Mouse (Mus musculus): ENCODE measurements around the gene Pax7. TPM values are rescaled to one million over a fixed set of nuclear protein-coding genes. Genes with fewer than 3 reads are reported as not detected.

The Pax7 gene
- not detected in 2 replicates for polyA plus RNA-seq (2015; fragmentation: Nextera tagmentation; extraction: Ambion mirVana)

- no peaks in the 10 kb centered on the region for H3K36me3 ChIP-seq
- peak within 1 kb of the TSS; percentile 26 for H3K4me3 ChIP-seq
- no peaks in the 10 kb centered on the region for H3K9me3 ChIP-seq (replicated peaks)
- peaks cover 100% of the 10 kb centered on the region for H3K27me3 ChIP-seq
- peaks cover 11% of the 10 kb centered on the region for H3K4me1 ChIP-seq (replicated peaks)
- WGBS, result 1% methylated on average over 41 of the region's 41 CpGs
- H3K27ac ChIP-seq, result no peak within 1 kb of the TSS
- peak within 1 kb of the TSS; percentile 34 for H3K4me2 ChIP-seq
- no peak for ATAC-seq (replicated peaks; ENCODE audit: insufficient number of reproducible peaks, insufficient read depth, low FRiP score, low read depth)
- no peak within 1 kb of the TSS for H3K9ac ChIP-seq
Measured at GRCm38 (mm10) chr4:139833036-139833634, at the start of gene Pax7. TSS of gene Pax7 (minus strand) at chr4:139833528.

GRCm38 (mm10) chr4:139881796-139882195 is 48.5 kb upstream of the Pax7 start:
- Histone ChIP-seq H3K9me3 (replicated peaks) (no peaks in the 10 kb centered on the region), H3K9ac (no peak overlapping the region), H3K36me3 (no peaks in the 10 kb centered on the region), H3K4me3 (no peak overlapping the region), H3K27me3 (0 out of 2 replicates have a peak, but pooled peaks cover 6% of the 10 kb centered on the region), H3K4me1 (replicated peaks) (no peaks in the 10 kb centered on the region), H3K4me2 (no peak overlapping the region), H3K27ac (no peak overlapping the region)
- ATAC-seq (replicated peaks; ENCODE audit: insufficient number of reproducible peaks, insufficient read depth, low FRiP score, low read depth), result no peak

GRCm38 (mm10) chr4:139879324-139879723 is 46.0 kb upstream of the Pax7 start:
- Histone ChIP-seq H3K9ac (no peak overlapping the region), H3K36me3 (no peaks in the 10 kb centered on the region), H3K27me3 (0 out of 2 replicates have a peak, but pooled peaks cover 4% of the 10 kb centered on the region), H3K4me2 (no peak overlapping the region), H3K9me3 (replicated peaks) (no peaks in the 10 kb centered on the region), H3K4me3 (no peak overlapping the region), H3K4me1 (replicated peaks) (no peaks in the 10 kb centered on the region), H3K27ac (no peak overlapping the region)
- WGBS, result 66% methylated on average over 7 of the region's 7 CpGs
- no peak for ATAC-seq (replicated peaks; ENCODE audit: insufficient number of reproducible peaks, insufficient read depth, low FRiP score, low read depth)

GRCm38 (mm10) chr4:139878443-139878842 is 45.1 kb upstream of the Pax7 start:
- H3K4me2 ChIP-seq, result no peak overlapping the region
- H3K4me1 ChIP-seq (replicated peaks), result no peaks in the 10 kb centered on the region
- H3K9ac ChIP-seq, result no peak overlapping the region
- H3K4me3 ChIP-seq, result no peak overlapping the region
- no peak for ATAC-seq (replicated peaks; ENCODE audit: insufficient number of reproducible peaks, insufficient read depth, low FRiP score, low read depth)
- H3K9me3 ChIP-seq (replicated peaks), result no peaks in the 10 kb centered on the region
- 0 out of 2 replicates have a peak, but pooled peaks cover 3% of the 10 kb centered on the region for H3K27me3 ChIP-seq
- no peak overlapping the region for H3K27ac ChIP-seq
- no peaks in the 10 kb centered on the region for H3K36me3 ChIP-seq
- WGBS, result 60% methylated on average over 4 of the region's 4 CpGs

- 6% methylated on average over 4 of the region's 4 CpGs for WGBS
- ATAC-seq (replicated peaks; ENCODE audit: insufficient number of reproducible peaks, insufficient read depth, low FRiP score, low read depth), result no peak
Measured at GRCm38 (mm10) chr4:139877269-139877668, 43.9 kb upstream of the Pax7 start.

GRCm38 (mm10) chr4:139872595-139872994 is 39.3 kb upstream of the Pax7 start:
- no peak overlapping the region for H3K27ac ChIP-seq
- 5% methylated on average over 3 of the region's 3 CpGs for WGBS
- ATAC-seq (replicated peaks; ENCODE audit: insufficient number of reproducible peaks, insufficient read depth, low FRiP score, low read depth), result no peak

More at GRCm38 (mm10) chr4:139877269-139877668, 43.9 kb upstream of the Pax7 start:
- Histone ChIP-seq H3K4me1 (replicated peaks) (no peaks in the 10 kb centered on the region), H3K4me3 (no peak overlapping the region), H3K9ac (no peak overlapping the region), H3K27me3 (peaks cover 4% of the 10 kb centered on the region; the same call in 1 of the 2 replicates), H3K4me2 (no peak overlapping the region), H3K27ac (no peak overlapping the region), H3K9me3 (replicated peaks) (no peaks in the 10 kb centered on the region), H3K36me3 (no peaks in the 10 kb centered on the region)

GRCm38 (mm10) chr4:139871699-139872098 is 38.4 kb upstream of the Pax7 start:
- no peaks in the 10 kb centered on the region for H3K36me3 ChIP-seq
- no peak overlapping the region for H3K9ac ChIP-seq
- no peaks in the 10 kb centered on the region for H3K4me1 ChIP-seq (replicated peaks)
- H3K27ac ChIP-seq, result no peak overlapping the region
- peaks cover 13% of the 10 kb centered on the region; the same call in 1 of the 2 replicates for H3K27me3 ChIP-seq
- no peaks in the 10 kb centered on the region for H3K9me3 ChIP-seq (replicated peaks)
- ATAC-seq (replicated peaks; ENCODE audit: insufficient number of reproducible peaks, insufficient read depth, low FRiP score, low read depth), result no peak
- 25% methylated on average over 12 of the region's 12 CpGs for WGBS
- H3K4me3 ChIP-seq, result no peak overlapping the region
- no peak overlapping the region for H3K4me2 ChIP-seq

More at GRCm38 (mm10) chr4:139872595-139872994, 39.3 kb upstream of the Pax7 start:
- no peak overlapping the region for H3K4me3 ChIP-seq
- H3K4me1 ChIP-seq (replicated peaks), result no peaks in the 10 kb centered on the region
- no peaks in the 10 kb centered on the region for H3K9me3 ChIP-seq (replicated peaks)
- no peak overlapping the region for H3K9ac ChIP-seq
- no peaks in the 10 kb centered on the region for H3K36me3 ChIP-seq
- H3K27me3 ChIP-seq, result peaks cover 13% of the 10 kb centered on the region; the same call in 1 of the 2 replicates
- H3K4me2 ChIP-seq, result no peak overlapping the region

GRCm38 (mm10) chr4:139863218-139863617 is 29.9 kb upstream of the Pax7 start:
- Histone ChIP-seq H3K27ac (no peak overlapping the region), H3K4me3 (no peak overlapping the region), H3K4me1 (replicated peaks) (no peaks in the 10 kb centered on the region), H3K36me3 (no peaks in the 10 kb centered on the region), H3K27me3 (peaks cover 23% of the 10 kb centered on the region), H3K9ac (no peak overlapping the region), H3K9me3 (replicated peaks) (no peaks in the 10 kb centered on the region), H3K4me2 (no peak overlapping the region)
- WGBS, result 77% methylated on average over 1 of the region's 1 CpGs
- no peak for ATAC-seq (replicated peaks; ENCODE audit: insufficient number of reproducible peaks, insufficient read depth, low FRiP score, low read depth)

GRCm38 (mm10) chr4:139858635-139859176 is 25.4 kb upstream of the Pax7 start:
- H3K9me3 ChIP-seq (replicated peaks), result no peaks in the 10 kb centered on the region
- no peak overlapping the region for H3K4me3 ChIP-seq
- 3% methylated on average over 13 of the region's 13 CpGs for WGBS
- H3K27me3 ChIP-seq, result peaks cover 56% of the 10 kb centered on the region
- no peak overlapping the region for H3K4me2 ChIP-seq
- H3K9ac ChIP-seq, result no peak overlapping the region
- H3K4me1 ChIP-seq (replicated peaks), result no peaks in the 10 kb centered on the region
- ATAC-seq (replicated peaks; ENCODE audit: insufficient number of reproducible peaks, insufficient read depth, low FRiP score, low read depth), result no peak
- no peaks in the 10 kb centered on the region for H3K36me3 ChIP-seq
- no peak overlapping the region for H3K27ac ChIP-seq

- no peak overlapping the region for H3K4me3 ChIP-seq
- no peak overlapping the region for H3K9ac ChIP-seq
- H3K4me2 ChIP-seq, result no peak overlapping the region
Measured at GRCm38 (mm10) chr4:139852219-139853035, 19.1 kb upstream of the Pax7 start.

GRCm38 (mm10) chr4:139851387-139851786 is 18.1 kb upstream of the Pax7 start:
- no peak for ATAC-seq (replicated peaks; ENCODE audit: insufficient number of reproducible peaks, insufficient read depth, low FRiP score, low read depth)
- no peak overlapping the region for H3K4me3 ChIP-seq
- peaks cover 91% of the 10 kb centered on the region for H3K27me3 ChIP-seq
- WGBS, result 10% methylated on average over 15 of the region's 15 CpGs
- H3K4me1 ChIP-seq (replicated peaks), result peaks cover 14% of the 10 kb centered on the region
- H3K36me3 ChIP-seq, result no peaks in the 10 kb centered on the region
- H3K9me3 ChIP-seq (replicated peaks), result no peaks in the 10 kb centered on the region
- no peak overlapping the region for H3K27ac ChIP-seq
- H3K4me2 ChIP-seq, result no peak overlapping the region
- H3K9ac ChIP-seq, result no peak overlapping the region

More at GRCm38 (mm10) chr4:139852219-139853035, 19.1 kb upstream of the Pax7 start:
- no peak for ATAC-seq (replicated peaks; ENCODE audit: insufficient number of reproducible peaks, insufficient read depth, low FRiP score, low read depth)
- Histone ChIP-seq H3K36me3 (no peaks in the 10 kb centered on the region), H3K27ac (no peak overlapping the region), H3K27me3 (peaks cover 90% of the 10 kb centered on the region), H3K9me3 (replicated peaks) (no peaks in the 10 kb centered on the region), H3K4me1 (replicated peaks) (peaks cover 14% of the 10 kb centered on the region)
- WGBS, result 3% methylated on average over 25 of the region's 25 CpGs

All from heart, embryonic 15.5 days (tissue).